Mouse (Mus musculus) heart, postnatal 0 days (tissue): ENCODE measurements at regions not wholly inside any gene's neighbourhood (a gene's known extent, or its start where the extent isn't known, plus 50 kb on each side); places are given as distances from the start of the nearest gene placed in this dataset.

Experiments used
- CTCF ChIP-seq: IDR thresholded peaks from 2 replicates; pipeline ENCODE4 v1.5.1; 2016; ENCODE audit warnings: antibody characterized with exemption, control low read depth, low read depth
- EP300 ChIP-seq: IDR thresholded peaks from 2 replicates; pipeline ENCODE4 v1.6.1; 2016; ENCODE audit warnings: antibody characterized with exemption, low read depth

GRCm38 (mm10) chr1:179854288-179854965 is 50.9 kb upstream of the Ahctf1 start:
- no peak for TF ChIP-seq CTCF
- TF ChIP-seq EP300: no peak
